Mouse (Mus musculus): ENCODE results near the gene Methig1. TPM values are rescaled to one million over a fixed set of nuclear protein-coding genes. Genes with fewer than 3 reads are reported as not detected.
A peak's percentile ranks its signal among the peaks of the same experiment; 100 is the strongest.
"Not testable (repeated sequence)": the region's sequence is repeated elsewhere in the genome, so short reads cannot be mapped to it uniquely, and the experiment has no call there.

Gene Methig1
- polyA plus RNA-seq, 1 experiment from 2014 or later: 0.13 TPM

GRCm38 (mm10) chr15:100324021-100324591 lies 28.8 kb upstream of the Methig1 start:
- Histone ChIP-seq H3K4me1 (no peaks in the 10 kb centered on the region), H3K4me2 (no peak overlapping the region), H3K27ac (no peak overlapping the region), H3K9me3 (no peaks in the 10 kb centered on the region), H3K36me3 (replicated peaks) (no peaks in the 10 kb centered on the region), H3K9ac (no peak overlapping the region), H3K27me3 (replicated peaks) (no peaks in the 10 kb centered on the region), H3K4me3 (no peak overlapping the region)
- 76% methylated on average over 12 of the region's 12 CpGs for WGBS
- ATAC-seq (replicated peaks): no peak

DNA sequence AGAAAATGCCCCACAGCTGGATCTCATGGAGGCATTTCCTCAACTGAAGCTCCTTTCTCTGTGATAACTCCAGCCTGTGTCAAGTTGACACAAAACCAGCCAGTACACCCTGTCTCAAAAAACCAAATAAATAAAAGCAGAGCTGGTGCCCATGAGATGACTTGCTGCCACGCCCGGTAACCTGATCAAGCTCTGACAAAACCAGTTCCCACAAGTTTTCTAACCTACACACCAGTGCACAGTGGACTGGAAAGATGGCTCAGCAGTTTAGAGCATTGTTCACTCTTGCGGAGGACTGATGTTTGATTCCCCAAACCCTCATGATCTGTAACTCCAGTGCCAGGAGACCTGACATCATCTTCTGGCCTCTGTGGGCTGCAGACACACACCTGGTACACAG lies 27.7 kb upstream of the Methig1 start:
- Histone ChIP-seq H3K27ac (no peak overlapping the region), H3K4me2 (no peak overlapping the region), H3K4me1 (no peaks in the 10 kb centered on the region), H3K9me3 (no peaks in the 10 kb centered on the region), H3K9ac (no peak overlapping the region), H3K4me3 (no peak overlapping the region), H3K36me3 (replicated peaks) (no peaks in the 10 kb centered on the region), H3K27me3 (replicated peaks) (no peaks in the 10 kb centered on the region)
- WGBS: 85% methylated on average over 3 of the region's 3 CpGs
- no peak for ATAC-seq (replicated peaks)

DNA sequence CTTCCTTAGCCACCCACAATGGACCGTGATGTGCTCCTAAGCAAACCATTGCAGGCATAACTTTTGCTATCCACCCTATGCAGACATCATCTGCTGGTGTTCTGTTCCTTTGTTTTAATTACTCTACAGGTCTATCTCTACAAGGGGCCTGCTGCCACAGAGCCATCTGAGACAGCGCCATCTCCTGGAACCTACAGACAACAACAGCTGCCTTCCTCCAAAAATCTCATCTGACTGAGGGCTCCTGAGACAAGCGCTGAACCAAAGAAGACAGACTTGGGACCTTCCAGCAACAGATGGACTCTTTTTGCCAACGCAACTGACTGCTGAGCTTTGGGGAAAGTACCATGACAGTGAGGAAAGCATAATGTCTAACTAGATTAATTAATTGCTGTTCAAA lies 24.9 kb upstream of the Methig1 start:
- ATAC-seq (replicated peaks); H3K4me1 ChIP-seq; H3K36me3 ChIP-seq (replicated peaks); H3K27me3 ChIP-seq (replicated peaks); H3K9ac ChIP-seq; H3K27ac ChIP-seq; H3K4me2 ChIP-seq; H3K9me3 ChIP-seq; H3K4me3 ChIP-seq: not testable (repeated sequence)
- 71% methylated on average over 4 of the region's 4 CpGs for WGBS

GRCm38 (mm10) chr15:100329336-100329735 lies 23.6 kb upstream of the Methig1 start:
- not testable (repeated sequence) for H3K27ac ChIP-seq; H3K4me1 ChIP-seq; H3K9ac ChIP-seq; H3K4me3 ChIP-seq; H3K36me3 ChIP-seq (replicated peaks); H3K4me2 ChIP-seq; H3K9me3 ChIP-seq; ATAC-seq (replicated peaks); H3K27me3 ChIP-seq (replicated peaks)
- 51% methylated on average over 10 of the region's 10 CpGs for WGBS

DNA sequence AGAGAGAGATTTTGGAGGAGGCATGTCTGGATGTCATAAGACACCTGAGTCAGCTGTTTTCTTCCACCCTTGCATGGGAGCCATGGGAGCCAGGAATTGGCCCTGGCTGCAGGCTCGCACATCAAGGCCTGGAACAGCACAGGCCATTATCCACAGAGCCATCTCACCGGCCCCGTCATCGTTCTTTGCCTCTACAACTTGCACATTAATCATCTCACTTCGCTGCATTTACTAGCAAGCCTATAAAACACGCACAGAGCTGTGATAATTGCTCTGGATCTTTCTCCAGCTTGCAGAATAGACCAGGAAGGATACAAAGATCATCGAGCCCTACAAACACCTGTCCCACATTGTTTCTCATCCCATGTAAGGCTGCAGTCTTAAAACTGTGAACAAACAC lies 22.2 kb upstream of the Methig1 start:
- no peaks in the 10 kb centered on the region for H3K36me3 ChIP-seq (replicated peaks)
- no peaks in the 10 kb centered on the region for H3K27me3 ChIP-seq (replicated peaks)
- H3K9me3 ChIP-seq: no peaks in the 10 kb centered on the region
- no peak overlapping the region for H3K27ac ChIP-seq
- WGBS: 88% methylated on average over 7 of the region's 7 CpGs
- no peak overlapping the region for H3K4me2 ChIP-seq
- no peak for ATAC-seq (replicated peaks)
- H3K4me1 ChIP-seq: no peaks in the 10 kb centered on the region
- H3K4me3 ChIP-seq: no peak overlapping the region
- no peak overlapping the region for H3K9ac ChIP-seq

GRCm38 (mm10) chr15:100332077-100332961 lies 20.6 kb upstream of the Methig1 start:
- H3K4me2 ChIP-seq; H3K36me3 ChIP-seq (replicated peaks); H3K9ac ChIP-seq; H3K4me1 ChIP-seq; H3K27me3 ChIP-seq (replicated peaks); H3K27ac ChIP-seq; H3K9me3 ChIP-seq; H3K4me3 ChIP-seq: not testable (repeated sequence)
- 0 out of 2 replicates have a peak, but pooled peaks have one; percentile 33 for ATAC-seq (replicated peaks)
- 57% methylated on average over 3 of the region's 10 CpGs for WGBS

- no peaks in the 10 kb centered on the region for H3K4me1 ChIP-seq
- H3K4me3 ChIP-seq: no peak within 1 kb of the TSS
- no peak for ATAC-seq (replicated peaks)
- H3K36me3 ChIP-seq (replicated peaks): no peaks in the 10 kb centered on the region
- no peaks in the 10 kb centered on the region for H3K9me3 ChIP-seq
- H3K27ac ChIP-seq: no peak within 1 kb of the TSS
- H3K9ac ChIP-seq: no peak within 1 kb of the TSS
- H3K27me3 ChIP-seq (replicated peaks): no peaks in the 10 kb centered on the region
- no peak within 1 kb of the TSS for H3K4me2 ChIP-seq
- 73% methylated on average over 10 of the region's 10 CpGs for WGBS
Observed at GRCm38 (mm10) chr15:100334629-100335028, 18.3 kb upstream of the Methig1 start, which contains the start of gene Mettl7a3. Gene Mettl7a3 (plus strand): TSS chr15:100334929.

GRCm38 (mm10) chr15:100337328-100337727 lies 15.6 kb upstream of the Methig1 start:
- not testable (repeated sequence) for H3K4me3 ChIP-seq; H3K4me1 ChIP-seq; H3K9me3 ChIP-seq; H3K27ac ChIP-seq; H3K4me2 ChIP-seq; H3K36me3 ChIP-seq (replicated peaks); ATAC-seq (replicated peaks); H3K27me3 ChIP-seq (replicated peaks); H3K9ac ChIP-seq

GRCm38 (mm10) chr15:100337847-100338246 lies 15.1 kb upstream of the Methig1 start:
- not testable (repeated sequence) for H3K4me2 ChIP-seq; H3K4me1 ChIP-seq; H3K27ac ChIP-seq; H3K4me3 ChIP-seq; H3K27me3 ChIP-seq (replicated peaks); H3K9me3 ChIP-seq; H3K36me3 ChIP-seq (replicated peaks); H3K9ac ChIP-seq; ATAC-seq (replicated peaks)
- WGBS: 46% methylated on average over 10 of the region's 10 CpGs

GRCm38 (mm10) chr15:100341314-100341980 lies 11.5 kb upstream of the Methig1 start:
- not testable (repeated sequence) for H3K9me3 ChIP-seq; H3K4me3 ChIP-seq; H3K4me1 ChIP-seq; H3K27ac ChIP-seq; ATAC-seq (replicated peaks); H3K9ac ChIP-seq; H3K36me3 ChIP-seq (replicated peaks); H3K27me3 ChIP-seq (replicated peaks); H3K4me2 ChIP-seq
- 79% methylated on average over 4 of the region's 5 CpGs for WGBS

- Histone ChIP-seq H3K27me3 (replicated peaks) (no peaks in the 10 kb centered on the region), H3K4me3 (no peak overlapping the region), H3K9ac (no peak overlapping the region), H3K4me1 (no peaks in the 10 kb centered on the region), H3K36me3 (replicated peaks) (no peaks in the 10 kb centered on the region), H3K4me2 (no peak overlapping the region), H3K27ac (no peak overlapping the region), H3K9me3 (no peaks in the 10 kb centered on the region)
- no peak for ATAC-seq (replicated peaks)
Observed at GRCm38 (mm10) chr15:100345484-100345883, 7.5 kb upstream of the Methig1 start.

DNA sequence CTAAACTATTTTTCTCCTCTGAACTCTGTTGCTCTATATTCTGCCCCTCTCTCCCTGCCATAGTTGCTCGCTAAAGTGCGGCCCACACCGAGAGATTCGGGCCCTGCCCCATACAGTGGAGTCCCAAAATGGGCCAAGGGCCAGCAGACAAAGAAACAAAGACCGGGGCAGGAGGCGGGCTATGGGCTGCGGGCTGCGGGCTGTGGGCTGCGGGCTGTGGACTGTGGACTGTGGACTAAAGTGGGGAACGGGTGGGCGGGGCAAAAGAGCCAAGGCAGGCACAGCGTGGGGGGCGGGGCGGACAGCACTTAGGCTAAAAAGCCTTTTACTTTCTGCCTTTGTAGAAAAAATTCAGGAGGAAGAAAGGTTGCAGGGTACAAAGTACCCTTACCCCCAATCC lies 6.2 kb upstream of the Methig1 start:
- no peaks in the 10 kb centered on the region for H3K36me3 ChIP-seq (replicated peaks)
- H3K4me3 ChIP-seq: no peak overlapping the region
- no peaks in the 10 kb centered on the region for H3K27me3 ChIP-seq (replicated peaks)
- no peak overlapping the region for H3K27ac ChIP-seq
- H3K9me3 ChIP-seq: no peaks in the 10 kb centered on the region
- H3K9ac ChIP-seq: no peak overlapping the region
- H3K4me2 ChIP-seq: no peak overlapping the region
- no peaks in the 10 kb centered on the region for H3K4me1 ChIP-seq
- ATAC-seq (replicated peaks): no peak
- 62% methylated on average over 14 of the region's 14 CpGs for WGBS

Data from midbrain, embryonic 15.5 days (tissue).